Mouse (Mus musculus) hindbrain, embryonic 16.5 days (tissue): ENCODE results near the gene Tmprss12. TPM values are rescaled to one million over a fixed set of nuclear protein-coding genes. Genes with fewer than 3 reads are reported as not detected.

Experiments
- ATAC-seq: fragments of 200-750 bp; cut with Nextera tagmentation; 2 replicates; pipeline ENCODE4 v1.8.0; 2017; ENCODE audit warnings: moderate TSS enrichment, moderate library complexity
- H3K27ac ChIP-seq: fragments of 300-500 bp; sonication (generic); 2 replicates; pipeline ENCODE4 v1.5.1; 2014; ENCODE audit warnings: low read depth, mild to moderate bottlenecking, control low read depth, low read length, moderate library complexity
- H3K27me3 ChIP-seq: fragments of 300-500 bp; sonication (generic); replicated peaks from 2 replicates; pipeline ENCODE4 v1.6.1; 2014; ENCODE audit warnings: low read length; ENCODE audit not compliant: control insufficient read depth, insufficient read depth
- H3K36me3 ChIP-seq: fragments of 300-500 bp; sonication (generic); 2 replicates; pipeline ENCODE4 v1.6.1; 2014; ENCODE audit warnings: mild to moderate bottlenecking, low read length, moderate library complexity, mixed read lengths; ENCODE audit not compliant: control insufficient read depth, insufficient read depth
- H3K4me1 ChIP-seq: fragments of 300-500 bp; sonication (generic); 2 replicates; pipeline ENCODE4 v1.6.1; 2014; ENCODE audit warnings: low read depth, low read length; ENCODE audit not compliant: control insufficient read depth, insufficient read depth
- H3K4me2 ChIP-seq: fragments of 300-500 bp; sonication (generic); 2 replicates; pipeline ENCODE4 v1.6.1; 2014; ENCODE audit warnings: mild to moderate bottlenecking, low read length, control low read depth, moderate library complexity
- H3K4me3 ChIP-seq: fragments of 300-500 bp; sonication (generic); 2 replicates; pipeline ENCODE4 v1.5.1; 2014; ENCODE audit warnings: mild to moderate bottlenecking, low read length, control low read depth, moderate library complexity
- H3K9ac ChIP-seq: fragments of 300-500 bp; sonication (generic); 2 replicates; pipeline ENCODE4 v1.6.1; 2014; ENCODE audit warnings: low read depth, mild to moderate bottlenecking, control low read depth, low read length, moderate library complexity
- H3K9me3 ChIP-seq: fragments of 300-500 bp; sonication (generic); 2 replicates; pipeline ENCODE4 v1.6.1; 2014; ENCODE audit warnings: mild to moderate bottlenecking, low read length, moderate library complexity; ENCODE audit not compliant: control insufficient read depth
- WGBS: fragments of 180-500 bp; shearing (Covaris S2); extraction: QIAGEN DNeasy Blood & Tissue Kit; methylation state at CpG from one replicate; pipeline ENCODE4 v1.1.7; 2014; 5-methylcytosine and 5-hydroxymethylcytosine counted together
- polyA plus RNA-seq: library from polyadenylated mRNA; unstranded; fragments of >200 nt; fragmentation: Nextera tagmentation; extraction: Ambion mirVana; gene quantifications from 2 replicates; pipeline ENCODE4 v1.2.1, GENCODE M21; 2015

Gene Tmprss12
- polyA plus RNA-seq: not detected in 2 replicates

- Histone ChIP-seq H3K27ac (no peak within 1 kb of the TSS), H3K4me2 (no peak within 1 kb of the TSS), H3K36me3 (no peaks in the 10 kb centered on the region), H3K27me3 (no peaks in the 10 kb centered on the region), H3K4me1 (no peaks in the 10 kb centered on the region), H3K9ac (no peak within 1 kb of the TSS), H3K4me3 (no peak within 1 kb of the TSS), H3K9me3 (no peaks in the 10 kb centered on the region)
- 98% methylated on average over 20 of the region's 20 CpGs for WGBS
- no peak for ATAC-seq
Observed at GRCm38 (mm10) chr15:100280626-100281025, at the start of gene Tmprss12. Gene Tmprss12, plus strand, starts transcription at chr15:100280837.

- no peak overlapping the region for H3K4me3 ChIP-seq
- 88% methylated on average over 14 of the region's 14 CpGs for WGBS
- H3K9me3 ChIP-seq: no peaks in the 10 kb centered on the region
- H3K27me3 ChIP-seq: no peaks in the 10 kb centered on the region
- no peak overlapping the region for H3K4me2 ChIP-seq
- peaks cover 10% of the 10 kb centered on the region for H3K36me3 ChIP-seq
- no peak overlapping the region for H3K27ac ChIP-seq
- peaks cover 10% of the 10 kb centered on the region for H3K4me1 ChIP-seq
- ATAC-seq: no peak
- H3K9ac ChIP-seq: no peak overlapping the region
Observed at GRCm38 (mm10) chr15:100231616-100232525, 48.8 kb upstream of the Tmprss12 start.

- Histone ChIP-seq H3K4me3 (no peak overlapping the region), H3K9me3 (no peaks in the 10 kb centered on the region), H3K4me1 (no peaks in the 10 kb centered on the region), H3K36me3 (peaks cover 10% of the 10 kb centered on the region), H3K27me3 (no peaks in the 10 kb centered on the region), H3K9ac (no peak overlapping the region), H3K4me2 (no peak overlapping the region), H3K27ac (no peak overlapping the region)
- WGBS: 94% methylated on average over 12 of the region's 12 CpGs
- no peak for ATAC-seq
Observed at GRCm38 (mm10) chr15:100235208-100235965, 45.2 kb upstream of the Tmprss12 start.

GRCm38 (mm10) chr15:100236952-100237351 lies 43.7 kb upstream of the Tmprss12 start:
- Histone ChIP-seq H3K36me3 (peaks cover 10% of the 10 kb centered on the region), H3K4me2 (no peak overlapping the region), H3K9ac (no peak overlapping the region), H3K27ac (no peak overlapping the region), H3K9me3 (no peaks in the 10 kb centered on the region), H3K27me3 (no peaks in the 10 kb centered on the region), H3K4me3 (no peak overlapping the region), H3K4me1 (no peaks in the 10 kb centered on the region)
- ATAC-seq: no peak
- 89% methylated on average over 6 of the region's 6 CpGs for WGBS

- Histone ChIP-seq H3K4me1 (no peaks in the 10 kb centered on the region), H3K27me3 (no peaks in the 10 kb centered on the region), H3K4me3 (no peak overlapping the region), H3K9me3 (no peaks in the 10 kb centered on the region), H3K36me3 (peaks cover 4% of the 10 kb centered on the region; the same call in 1 of the 2 replicates), H3K9ac (no peak overlapping the region), H3K27ac (no peak overlapping the region), H3K4me2 (no peak overlapping the region)
- ATAC-seq: no peak
- WGBS: 94% methylated on average over 6 of the region's 6 CpGs
Observed at GRCm38 (mm10) chr15:100241780-100242179, 38.9 kb upstream of the Tmprss12 start.

GRCm38 (mm10) chr15:100245951-100246350 lies 34.7 kb upstream of the Tmprss12 start:
- 97% methylated on average over 7 of the region's 7 CpGs for WGBS
- H3K4me1 ChIP-seq: no peaks in the 10 kb centered on the region
- no peaks in the 10 kb centered on the region for H3K9me3 ChIP-seq
- ATAC-seq: no peak
- H3K4me3 ChIP-seq: no peak overlapping the region
- H3K9ac ChIP-seq: no peak overlapping the region
- H3K27me3 ChIP-seq: no peaks in the 10 kb centered on the region
- H3K36me3 ChIP-seq: peaks cover 13% of the 10 kb centered on the region
- H3K27ac ChIP-seq: no peak overlapping the region
- no peak overlapping the region for H3K4me2 ChIP-seq

- WGBS: 94% methylated on average over 9 of the region's 9 CpGs
- Histone ChIP-seq H3K27me3 (no peaks in the 10 kb centered on the region), H3K4me2 (no peak overlapping the region), H3K4me3 (no peak overlapping the region), H3K9me3 (no peaks in the 10 kb centered on the region), H3K9ac (no peak overlapping the region), H3K4me1 (no peaks in the 10 kb centered on the region), H3K27ac (no peak overlapping the region), H3K36me3 (peaks cover 13% of the 10 kb centered on the region)
- no peak for ATAC-seq
Observed at GRCm38 (mm10) chr15:100247296-100247695, 33.3 kb upstream of the Tmprss12 start.

- WGBS: 92% methylated on average over 6 of the region's 6 CpGs
- H3K4me1 ChIP-seq: no peaks in the 10 kb centered on the region
- ATAC-seq: no peak
- H3K4me2 ChIP-seq: no peak overlapping the region
- H3K9ac ChIP-seq: no peak overlapping the region
- no peak overlapping the region for H3K27ac ChIP-seq
- no peaks in the 10 kb centered on the region for H3K27me3 ChIP-seq
- no peaks in the 10 kb centered on the region for H3K9me3 ChIP-seq
- peaks cover 18% of the 10 kb centered on the region for H3K36me3 ChIP-seq
- no peak overlapping the region for H3K4me3 ChIP-seq
Observed at GRCm38 (mm10) chr15:100248665-100249433, 31.8 kb upstream of the Tmprss12 start.
